Mouse (Mus musculus): ENCODE measurements around the gene Ankrd65. TPM values are rescaled to one million over a fixed set of nuclear protein-coding genes. Genes with fewer than 3 reads are reported as not detected.

The Ankrd65 gene
- total RNA-seq, 2 experiments from 2014 or later: not detected

DNA sequence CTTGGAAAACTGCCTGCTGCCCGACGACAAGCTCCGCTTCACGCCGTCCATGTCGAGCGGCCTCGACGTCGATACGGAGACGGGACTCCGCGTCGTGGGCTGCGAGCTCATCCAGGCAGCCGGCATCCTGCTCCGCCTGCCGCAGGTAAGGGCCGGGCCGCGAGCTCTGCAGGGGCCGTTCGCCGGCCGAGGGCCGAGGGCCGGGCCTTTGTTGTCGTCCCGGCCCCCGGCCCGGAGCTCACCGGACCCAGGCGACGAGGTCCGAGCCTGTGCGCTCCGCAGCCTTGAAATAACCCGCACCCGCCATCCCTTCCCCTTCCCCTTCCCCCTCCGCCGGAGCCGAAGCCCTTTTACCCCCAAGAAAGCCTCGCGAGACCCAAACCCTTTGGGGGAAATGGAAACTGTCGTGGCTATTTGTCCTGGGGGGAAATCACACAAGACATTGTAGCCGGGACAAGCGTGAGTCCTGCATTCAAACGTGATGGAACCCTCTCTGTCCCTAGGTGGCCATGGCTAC lies 22.5 kb downstream of the Ankrd65 start:
- peak; percentile 34 to 58 for DNase-seq

DNA sequence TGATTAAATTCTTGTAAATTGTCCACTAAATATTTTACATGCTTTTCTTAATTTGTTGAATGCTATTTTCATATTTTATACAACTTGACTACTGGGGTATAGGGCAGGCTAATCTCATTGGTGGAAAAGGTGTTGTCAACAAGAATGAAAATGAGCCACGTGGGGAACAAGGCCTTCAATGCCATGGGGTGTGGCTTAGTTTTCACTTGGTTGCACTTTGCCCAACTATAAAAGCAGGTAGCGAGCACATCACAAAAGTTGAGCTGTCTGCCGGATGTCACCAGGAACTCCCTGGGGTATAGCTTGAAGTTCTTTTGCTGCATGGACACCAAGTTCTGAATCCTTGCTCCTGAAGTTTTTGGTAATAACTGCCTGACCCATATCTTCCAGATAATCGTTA lies 27.3 kb downstream of the Ankrd65 start:
- no peak for DNase-seq

- DNase-seq: peak in 1 of 2 experiments; percentile 46
Measured at GRCm38 (mm10) chr4:155821025-155821424, 30.8 kb downstream of the Ankrd65 start.

DNA sequence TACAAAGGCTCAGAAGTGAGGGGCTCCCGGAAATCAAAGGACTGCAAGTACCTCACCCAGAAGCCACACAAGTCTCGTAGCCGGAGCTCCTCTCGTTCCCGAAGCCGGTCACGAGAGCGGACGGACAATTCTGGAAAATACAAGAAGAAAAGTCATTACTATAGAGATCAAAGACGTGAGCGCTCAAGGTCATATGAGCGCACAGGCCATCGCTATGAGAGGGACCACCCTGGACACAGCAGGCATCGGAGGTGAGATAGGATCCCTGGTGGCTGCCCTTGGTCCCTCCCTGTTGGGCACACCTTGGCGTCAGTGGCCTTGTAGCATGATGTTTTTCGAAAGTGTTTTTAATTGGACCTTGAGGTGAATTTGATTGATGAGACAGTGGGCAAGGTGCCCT lies 33.2 kb downstream of the Ankrd65 start:
- peak; percentile 32 to 41 for DNase-seq

DNA sequence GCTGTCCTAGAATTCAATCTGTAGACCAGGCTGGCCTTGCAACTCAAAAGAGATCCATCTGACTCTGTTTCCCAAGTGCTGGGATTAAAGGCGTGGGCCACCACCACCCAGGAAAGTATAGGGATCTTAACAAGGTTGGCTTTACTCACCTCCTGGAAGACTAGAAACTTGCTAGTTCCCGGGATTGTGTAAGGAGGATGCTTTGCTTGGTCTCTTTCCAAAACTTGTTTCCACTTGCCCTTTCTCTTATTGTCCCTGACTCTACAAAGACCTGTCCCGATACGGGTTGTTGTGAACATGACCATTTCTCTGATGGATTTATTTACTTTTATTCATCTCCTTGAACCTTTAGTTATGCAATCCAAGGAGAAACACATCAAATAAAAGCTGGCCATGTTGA lies 39.6 kb downstream of the Ankrd65 start:
- no peak for DNase-seq

DNA sequence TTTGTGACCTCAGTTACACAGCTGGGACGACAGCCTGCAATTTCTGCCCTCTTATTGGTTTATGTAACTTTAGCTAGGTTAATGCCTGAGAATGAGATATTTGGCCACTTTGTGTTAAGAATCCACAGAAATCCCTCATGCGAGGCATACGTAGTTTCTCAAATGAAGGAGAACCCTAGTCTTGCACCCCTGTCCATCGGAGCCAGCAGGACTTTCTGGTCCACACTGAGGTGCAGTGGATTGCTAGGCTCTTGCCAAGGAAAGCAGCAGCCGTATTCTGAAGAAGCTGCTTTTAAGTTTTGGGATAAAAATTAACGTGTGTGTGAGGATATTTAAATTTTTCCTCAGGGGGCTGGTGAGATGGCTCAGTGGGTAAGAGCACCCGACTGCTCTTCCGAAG lies 40.4 kb downstream of the Ankrd65 start:
- no peak for DNase-seq

- peak; percentile 96 to 97 for DNase-seq
Measured at GRCm38 (mm10) chr4:155831205-155831766, 41.0 kb downstream of the Ankrd65 start, which contains the start of gene Aurkaip1. Gene Aurkaip1 (plus strand): TSS chr4:155831272.

DNA sequence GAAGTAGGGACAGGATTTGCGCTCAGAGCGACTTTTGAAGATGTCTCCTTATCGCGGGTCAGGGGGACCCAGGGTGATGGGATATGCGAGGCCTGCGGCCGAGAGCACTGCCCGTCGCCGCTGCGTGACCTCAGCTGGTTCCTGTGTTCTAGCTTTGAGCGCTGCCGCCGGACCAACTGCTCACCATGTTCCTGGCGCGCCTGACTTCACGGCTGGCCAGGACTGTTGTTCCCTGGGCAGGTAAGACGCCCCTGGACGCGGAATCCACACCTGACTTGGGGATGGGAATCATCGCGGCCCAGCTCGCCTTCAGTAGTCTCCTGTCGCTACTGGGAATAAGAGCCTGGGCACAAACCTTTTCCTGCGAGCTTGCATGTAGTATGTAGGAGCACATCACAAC lies 41.6 kb downstream of the Ankrd65 start:
- DNase-seq: peak; percentile 51 to 55

- no peak for DNase-seq
Measured at GRCm38 (mm10) chr4:155832321-155832720, 42.1 kb downstream of the Ankrd65 start.

GRCm38 (mm10) chr4:155833234-155833633 lies 43.0 kb downstream of the Ankrd65 start:
- no peak for DNase-seq

GRCm38 (mm10) chr4:155833836-155834235 lies 43.6 kb downstream of the Ankrd65 start:
- peak; percentile 84 to 90 for DNase-seq

DNA sequence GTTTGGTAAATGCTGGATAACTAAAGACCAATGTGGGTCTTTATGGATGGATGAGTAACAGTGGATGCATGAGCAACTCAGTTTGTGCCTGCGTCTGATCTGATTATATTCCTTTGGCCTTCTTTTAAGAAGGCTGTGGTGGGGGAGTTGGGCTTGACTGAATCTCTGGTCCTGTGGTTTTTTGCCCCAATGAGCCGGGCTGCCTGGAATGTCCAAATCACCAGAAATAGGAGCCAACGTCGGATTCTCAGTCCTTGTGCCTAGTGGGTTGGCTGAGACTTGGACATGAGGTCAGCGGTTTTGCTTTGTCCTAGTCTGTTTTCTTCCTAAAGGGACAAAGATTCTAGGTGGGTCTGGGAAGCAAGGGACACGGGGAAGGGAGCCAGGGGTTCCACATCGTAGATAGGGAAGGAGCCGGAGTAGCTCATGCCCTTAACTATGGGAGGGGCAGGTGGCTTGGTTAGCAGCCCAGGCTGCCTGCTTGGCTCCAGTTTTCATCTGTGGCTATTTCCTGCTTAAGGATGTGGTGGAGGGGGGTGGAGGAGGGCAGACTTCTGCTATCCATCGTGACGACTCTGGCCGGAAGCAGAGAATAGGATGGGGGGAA lies 47.3 kb downstream of the Ankrd65 start:
- DNase-seq: peak in 1 of 2 experiments; percentile 64

- no peak for DNase-seq
Measured at GRCm38 (mm10) chr4:155838187-155839153, 48.2 kb downstream of the Ankrd65 start.

- DNase-seq: peak; percentile 85 to 91
Measured at GRCm38 (mm10) chr4:155839483-155839910, 49.3 kb downstream of the Ankrd65 start, which contains the start of gene Mxra8. Gene Mxra8 (plus strand): TSS chr4:155839680.

- no peak for DNase-seq
Measured at GRCm38 (mm10) chr4:155840076-155841002, 50.1 kb downstream of the Ankrd65 start.

GRCm38 (mm10) chr4:155841003-155841454 lies 50.8 kb downstream of the Ankrd65 start:
- peak; percentile 75 to 83 for DNase-seq

DNA sequence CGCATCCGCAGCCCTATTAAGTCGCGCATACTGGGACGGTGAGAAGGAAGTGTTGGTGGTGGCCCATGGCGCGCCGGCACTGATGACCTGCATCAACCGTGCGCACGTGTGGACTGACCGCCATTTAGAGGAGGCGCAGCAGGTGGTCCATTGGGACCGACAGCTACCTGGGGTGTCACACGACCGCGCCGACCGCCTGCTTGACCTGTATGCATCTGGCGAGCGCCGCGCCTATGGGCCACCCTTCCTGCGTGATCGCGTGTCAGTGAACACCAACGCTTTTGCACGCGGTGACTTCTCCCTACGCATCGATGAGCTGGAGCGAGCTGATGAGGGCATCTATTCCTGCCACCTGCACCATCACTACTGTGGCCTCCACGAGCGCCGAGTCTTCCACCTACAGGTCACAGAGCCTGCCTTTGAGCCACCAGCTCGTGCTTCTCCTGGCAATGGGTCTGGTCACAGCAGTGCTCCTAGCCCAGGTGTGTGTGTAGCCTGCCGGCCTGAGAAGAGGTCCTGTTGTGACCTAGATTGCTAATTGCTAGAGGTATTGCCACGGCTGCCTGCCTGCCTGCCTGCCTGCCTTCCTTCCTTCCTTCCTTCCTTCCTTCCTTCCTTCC lies 51.5 kb downstream of the Ankrd65 start:
- DNase-seq: no peak

- DNase-seq: no peak
Measured at GRCm38 (mm10) chr4:155843231-155843630, 53.0 kb downstream of the Ankrd65 start.

GRCm38 (mm10) chr4:155846871-155847578 lies 56.8 kb downstream of the Ankrd65 start, which contains the start of gene Dvl1:
Gene Dvl1 (plus strand): TSS chr4:155847402.
- peak; percentile 96 to 97 for DNase-seq
